Mouse (Mus musculus) adrenal gland, adult 8-10 months (tissue): Measurements from ENCODE around the gene Pla2g1b. TPM values are rescaled to one million over a fixed set of nuclear protein-coding genes. Genes with fewer than 3 reads are reported as not detected.

Experiments
- DNase-seq: peaks from one replicate; pipeline ENCODE4 v3.0.0; 2022
- total RNA-seq, 4 experiments: library from RNA; stranded (reverse); gene quantifications; 2 replicates each; pipeline ENCODE4 v1.2.4; 2022

The Pla2g1b gene
- total RNA-seq, 4 experiments from 2014 or later = 0.93 TPM; not detected in 3

DNA sequence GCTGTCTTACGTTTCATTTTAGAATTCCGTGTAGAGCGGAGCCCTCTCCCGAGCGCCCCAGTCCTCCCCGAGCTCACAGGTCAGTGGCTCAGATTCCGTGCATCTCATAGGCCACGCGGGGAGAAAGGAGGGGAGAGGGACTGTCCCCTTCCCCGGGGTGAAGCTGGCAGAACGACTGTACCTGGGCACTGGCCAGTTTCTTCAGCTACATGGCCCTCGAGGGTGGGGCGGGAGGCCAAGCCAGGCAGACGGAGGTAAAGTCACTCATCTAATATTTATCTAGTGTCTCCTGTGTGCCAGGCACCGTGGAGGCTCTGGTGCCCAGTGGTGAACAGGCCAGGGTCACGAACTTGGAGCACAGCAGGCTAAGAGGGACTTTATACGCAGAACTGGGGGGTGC, 19.0 kb upstream of the Pla2g1b start:
- no peak for DNase-seq

DNA sequence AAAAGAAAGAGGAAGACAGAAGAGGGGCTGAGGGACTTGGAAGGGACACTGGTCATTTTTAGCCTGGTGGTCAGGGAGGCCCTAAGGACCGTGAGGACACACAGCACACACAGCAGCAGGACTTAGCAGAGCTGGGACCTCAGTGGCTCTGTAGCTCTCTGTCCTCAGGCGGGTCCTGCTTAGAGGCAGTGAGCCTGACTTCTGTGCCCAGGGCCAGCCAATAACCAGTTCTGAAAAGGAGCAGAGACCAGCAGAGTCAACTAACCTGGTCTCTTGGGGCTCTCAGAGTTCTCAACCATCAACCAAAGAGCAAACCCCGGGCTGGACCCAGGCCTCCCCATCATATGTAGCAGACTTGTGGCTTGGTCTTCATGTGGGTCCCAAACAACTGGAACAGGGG, 16.8 kb upstream of the Pla2g1b start:
- DNase-seq = no peak

DNA sequence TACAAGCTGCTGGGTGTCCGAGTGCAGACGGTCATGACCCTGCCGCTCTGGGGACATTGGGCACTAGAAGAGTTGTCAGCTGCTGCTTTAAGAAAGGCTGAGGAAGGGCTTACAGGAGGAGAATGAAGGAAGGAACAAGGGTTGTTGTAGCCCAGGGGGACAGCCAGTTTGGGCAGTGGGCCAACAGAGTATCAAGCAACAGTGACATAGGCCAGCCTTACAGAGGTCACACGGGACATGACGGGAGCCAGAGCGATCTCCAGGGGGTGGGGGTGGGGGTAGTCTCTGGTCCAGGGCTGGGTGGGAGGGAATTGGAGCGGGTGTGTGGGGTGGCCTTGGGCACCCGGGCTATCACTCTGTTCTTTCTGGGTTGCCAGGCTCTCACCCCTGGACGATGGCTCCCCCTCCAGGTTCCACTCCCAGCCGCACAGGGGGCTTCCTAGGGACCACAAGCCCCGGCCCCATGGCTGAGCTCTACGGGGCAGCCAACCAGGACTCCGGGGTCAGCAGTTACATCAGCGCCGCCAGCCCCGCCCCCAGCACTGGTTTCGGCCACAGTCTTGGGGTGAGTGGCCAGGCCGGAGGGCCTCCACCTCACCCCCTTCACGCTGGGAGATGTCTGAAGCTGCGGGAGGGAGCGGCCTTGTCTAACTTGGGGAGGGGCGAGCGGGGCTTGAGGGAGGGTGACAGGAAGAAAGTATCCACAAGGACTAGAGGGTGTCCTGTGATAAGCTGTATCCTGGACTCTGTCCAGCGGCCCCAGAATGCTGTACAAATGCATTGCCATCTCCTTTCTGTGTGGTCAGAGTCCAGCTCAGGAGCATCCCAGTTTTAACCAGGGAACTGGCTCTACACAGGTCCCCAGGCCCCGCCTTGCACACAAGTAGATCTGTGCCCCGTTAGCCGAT, 15.4 kb upstream of the Pla2g1b start:
- no peak for DNase-seq

DNA sequence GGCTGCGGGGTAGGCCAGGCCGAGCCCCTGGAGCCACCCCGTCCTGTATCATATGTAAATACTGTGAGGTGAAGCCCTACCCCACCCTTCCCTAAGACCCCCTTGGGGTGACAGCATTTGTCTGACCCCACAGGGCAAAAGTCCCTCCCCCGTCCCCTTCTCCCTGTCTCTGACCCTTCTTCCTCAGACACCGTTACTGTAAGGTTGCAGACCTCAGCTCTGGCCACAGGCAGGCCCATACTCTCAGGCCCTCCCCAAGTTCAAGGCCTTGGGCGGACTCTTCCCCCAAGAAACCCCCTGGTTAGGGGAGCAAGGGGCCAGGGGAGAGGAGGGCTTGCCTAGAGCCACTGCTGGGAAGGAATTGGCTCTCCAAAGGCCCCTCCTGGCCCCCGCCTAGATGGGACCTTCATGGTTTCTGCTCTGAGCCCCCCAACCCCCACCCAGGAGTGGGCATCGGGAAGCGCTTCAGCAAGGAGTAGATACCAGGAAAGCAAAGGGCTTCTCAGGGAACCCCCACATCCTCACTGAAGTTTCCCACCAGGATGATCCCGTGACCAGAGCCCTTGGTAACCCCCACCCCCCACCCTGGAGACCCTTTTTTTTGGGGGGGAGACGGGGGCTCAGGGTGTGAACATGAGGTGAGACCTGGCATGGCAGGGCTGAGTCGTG, 11.5 kb upstream of the Pla2g1b start:
- DNase-seq = no peak

DNA sequence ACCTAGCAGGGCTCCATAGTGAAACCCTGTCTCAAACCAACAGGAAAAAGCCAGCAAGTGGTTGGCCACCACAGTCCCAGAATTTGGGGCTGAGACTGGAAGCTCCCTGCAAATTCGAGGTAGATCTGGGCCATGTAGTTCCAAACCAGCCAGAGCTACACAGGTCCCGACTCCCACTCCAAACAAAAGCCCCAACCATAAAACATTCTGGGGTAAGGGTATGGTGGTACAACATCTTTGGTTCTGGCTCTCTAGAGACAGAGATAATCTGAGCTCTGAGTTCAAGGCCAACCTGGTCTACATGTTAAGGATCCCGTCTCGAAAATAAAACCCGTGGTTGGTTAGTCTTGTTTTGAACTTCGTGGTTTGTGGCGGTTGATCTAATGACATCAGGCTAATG, 10.2 kb upstream of the Pla2g1b start:
- DNase-seq = no peak

DNA sequence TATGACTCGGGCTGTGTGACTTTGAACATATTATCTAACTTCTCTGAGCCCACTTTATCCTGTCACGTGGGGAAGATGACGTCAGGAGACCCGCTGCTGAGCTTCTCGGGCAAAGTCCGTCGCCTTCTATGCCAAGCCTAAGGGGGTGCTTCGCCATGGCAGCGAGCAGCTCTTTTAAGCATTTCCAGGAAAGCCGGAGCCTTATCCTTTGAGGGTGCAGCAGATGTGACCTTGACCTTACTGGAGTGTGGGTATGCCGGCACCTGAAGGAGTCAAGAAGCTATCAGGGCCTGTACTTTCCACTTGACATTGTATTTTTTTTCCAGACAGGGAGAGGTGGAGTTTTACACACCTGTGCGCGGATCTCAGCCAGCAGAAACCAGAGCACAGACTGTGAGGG, 7.1 kb upstream of the Pla2g1b start:
- DNase-seq = no peak

DNA sequence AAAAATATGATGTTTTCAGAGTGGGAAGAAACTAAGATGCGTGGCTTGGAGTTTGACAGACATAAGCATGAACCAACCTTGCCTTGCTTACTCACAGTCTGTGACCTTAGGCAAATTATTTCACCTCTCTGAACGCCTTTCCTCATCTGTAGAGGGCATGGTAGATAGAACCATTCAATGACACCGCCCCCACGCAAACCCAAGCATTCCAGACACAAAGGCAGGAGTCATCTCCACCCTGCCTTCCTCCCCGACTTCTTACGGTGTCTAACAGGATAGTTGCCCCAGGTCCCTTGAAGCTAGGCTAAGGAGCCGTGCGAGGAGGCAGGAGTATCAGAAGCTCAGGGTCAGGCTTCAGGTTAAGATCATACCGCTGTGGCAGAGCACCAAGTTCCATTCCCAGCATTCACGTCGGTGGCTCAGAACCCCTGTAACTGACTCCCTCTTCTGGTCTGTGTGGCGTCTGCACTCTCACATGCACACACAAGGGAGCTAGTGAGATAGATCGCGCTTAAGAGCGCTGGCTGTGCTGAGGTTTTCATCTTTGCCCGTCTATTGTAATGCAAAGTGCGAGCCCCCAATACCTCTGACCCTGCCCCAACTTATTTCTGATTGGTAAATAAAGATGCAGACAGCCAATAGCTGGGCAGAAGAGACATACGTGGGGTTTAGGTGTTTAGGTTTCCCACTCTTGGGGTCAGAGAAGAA, 1.5 kb upstream of the Pla2g1b start:
- DNase-seq = no peak

DNA sequence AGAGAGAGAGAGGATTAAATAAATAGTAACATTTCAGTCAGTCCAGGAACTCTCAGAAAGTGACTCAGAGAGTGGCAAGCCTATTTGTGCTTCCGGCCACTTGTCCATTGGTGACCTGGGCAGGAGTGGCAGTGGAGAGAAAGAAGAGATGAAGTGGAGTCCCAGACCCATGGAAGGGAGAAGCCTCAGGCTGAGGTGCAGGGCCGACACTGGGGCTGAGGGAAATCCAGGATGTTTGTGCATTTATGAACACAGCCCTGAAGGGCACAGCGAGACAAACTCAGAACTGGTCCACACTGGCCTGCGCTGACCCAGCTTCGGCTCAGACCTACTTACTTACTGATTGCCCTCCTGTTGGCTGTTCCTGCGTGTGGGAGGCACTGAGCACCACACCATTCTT, 3.7 kb downstream of the Pla2g1b start:
- DNase-seq = no peak

DNA sequence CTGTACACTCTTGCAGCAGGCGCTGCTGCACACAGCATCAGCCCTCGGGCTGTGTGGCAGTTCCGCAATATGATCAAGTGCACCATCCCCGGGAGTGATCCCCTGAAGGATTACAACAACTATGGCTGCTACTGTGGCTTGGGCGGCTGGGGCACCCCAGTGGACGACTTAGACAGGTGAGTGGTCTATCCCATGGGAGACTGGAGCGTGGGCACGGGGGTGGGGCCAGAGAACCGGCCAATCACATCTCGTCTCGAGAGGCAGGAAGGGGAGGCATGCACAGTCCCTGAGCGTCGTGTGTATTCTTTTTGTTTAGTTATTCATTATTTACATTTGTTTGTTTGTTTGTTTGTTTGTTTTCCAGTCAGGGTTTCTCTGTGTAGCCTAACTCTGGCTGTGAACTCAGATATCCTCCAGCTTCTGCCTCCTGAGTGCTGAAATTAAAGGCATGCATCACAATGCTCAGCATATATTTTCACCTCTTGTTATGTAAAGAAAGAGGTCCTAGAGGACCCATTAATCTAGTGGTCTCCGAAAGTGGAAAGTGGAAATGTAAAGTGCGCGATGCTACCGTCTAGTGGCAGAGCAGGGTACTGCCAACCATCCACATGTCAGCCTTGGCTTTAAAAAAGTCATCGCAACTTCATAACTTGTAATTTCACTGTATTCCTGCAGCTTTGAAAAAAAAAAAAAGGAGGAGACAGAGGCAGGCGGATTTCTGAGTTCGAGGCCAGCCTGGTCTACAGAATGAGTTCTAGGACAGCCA, 4.9 kb downstream of the Pla2g1b start:
- DNase-seq = no peak

DNA sequence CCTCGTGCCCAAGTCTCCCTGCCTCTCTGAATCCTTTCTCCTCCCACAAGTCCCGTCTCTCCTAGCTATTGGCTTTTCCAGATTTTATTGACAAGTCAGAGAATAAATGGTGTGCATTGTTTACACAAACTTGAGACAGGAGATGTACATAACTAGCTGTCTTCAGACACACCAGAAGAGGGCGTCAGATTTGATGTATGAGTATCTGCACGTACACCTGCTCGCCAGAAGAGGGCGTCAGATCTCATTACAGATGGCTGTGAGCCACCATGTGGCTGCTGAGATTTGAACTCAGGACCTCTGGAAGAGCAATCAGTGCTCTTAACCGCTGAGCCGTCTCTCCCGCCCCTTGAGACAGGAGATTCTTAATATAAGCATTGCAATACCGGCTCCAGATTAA, 7.1 kb downstream of the Pla2g1b start:
- DNase-seq = no peak

DNA sequence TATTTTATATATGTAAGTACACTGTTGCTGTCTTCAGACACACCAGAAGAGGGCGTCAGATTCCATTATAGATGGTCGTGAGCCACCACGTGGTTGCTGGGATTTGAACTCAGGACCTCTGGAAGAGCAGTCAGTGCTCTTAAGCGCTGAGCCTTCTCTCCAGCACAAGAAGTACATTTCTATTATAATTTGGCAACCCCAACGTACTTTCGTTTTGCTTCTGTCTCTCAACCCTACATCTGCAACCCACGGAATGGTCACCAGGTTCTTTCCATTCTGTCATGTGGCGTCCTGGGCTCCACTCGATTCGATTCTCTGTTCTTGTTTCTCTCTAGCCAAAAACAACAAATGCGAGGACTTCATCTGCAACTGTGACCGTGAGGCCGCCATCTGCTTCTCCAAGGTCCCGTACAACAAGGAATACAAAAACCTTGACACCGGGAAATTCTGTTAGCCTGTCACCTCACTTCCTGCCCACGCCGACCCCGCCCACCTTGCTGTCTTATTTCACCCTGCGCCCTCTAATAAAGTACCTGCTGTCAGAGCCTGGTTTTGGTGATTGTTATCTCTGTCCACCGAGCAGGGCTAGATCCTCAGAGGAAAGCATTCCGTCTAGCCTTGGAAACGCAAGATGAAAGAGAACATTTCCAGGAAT, 8.2 kb downstream of the Pla2g1b start:
- DNase-seq = peak; percentile 66

DNA sequence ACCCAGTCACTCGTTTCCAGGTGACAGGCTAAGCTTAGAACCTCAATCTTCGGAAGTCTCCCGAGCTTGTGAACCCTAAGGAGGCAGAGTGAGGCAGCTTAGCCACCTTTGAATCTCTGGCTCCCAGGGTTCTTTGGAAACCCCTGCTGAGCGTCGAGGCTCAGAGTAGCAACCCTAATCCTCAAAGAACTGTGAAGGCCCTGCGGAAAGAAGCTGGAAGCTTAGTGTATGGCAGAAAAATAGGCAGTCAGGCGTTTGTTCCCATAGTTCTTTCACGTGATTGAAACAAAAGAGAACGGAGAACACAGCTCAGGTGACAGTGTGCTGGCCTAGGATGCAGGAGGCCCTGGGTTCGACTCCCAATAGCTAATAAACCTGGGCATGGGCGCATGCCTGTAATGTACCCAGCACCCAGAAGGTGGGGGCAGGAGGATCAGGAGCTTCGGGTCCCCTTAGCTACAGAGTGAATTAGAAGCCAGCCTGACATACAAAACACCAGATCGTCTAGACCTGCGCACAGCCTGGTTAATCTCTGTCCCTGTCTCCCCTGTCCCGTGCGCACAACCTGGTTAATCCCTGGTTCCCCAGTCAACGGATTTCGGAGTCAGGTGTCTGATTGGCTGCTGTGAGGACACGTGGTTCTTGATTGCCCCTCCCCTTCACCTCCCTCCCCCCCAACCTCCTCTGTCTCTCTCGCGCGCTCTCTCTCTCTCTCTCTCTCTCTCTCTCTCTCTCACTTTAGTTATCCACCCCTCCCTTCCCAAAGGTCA, 9.5 kb downstream of the Pla2g1b start:
- DNase-seq = no peak

DNA sequence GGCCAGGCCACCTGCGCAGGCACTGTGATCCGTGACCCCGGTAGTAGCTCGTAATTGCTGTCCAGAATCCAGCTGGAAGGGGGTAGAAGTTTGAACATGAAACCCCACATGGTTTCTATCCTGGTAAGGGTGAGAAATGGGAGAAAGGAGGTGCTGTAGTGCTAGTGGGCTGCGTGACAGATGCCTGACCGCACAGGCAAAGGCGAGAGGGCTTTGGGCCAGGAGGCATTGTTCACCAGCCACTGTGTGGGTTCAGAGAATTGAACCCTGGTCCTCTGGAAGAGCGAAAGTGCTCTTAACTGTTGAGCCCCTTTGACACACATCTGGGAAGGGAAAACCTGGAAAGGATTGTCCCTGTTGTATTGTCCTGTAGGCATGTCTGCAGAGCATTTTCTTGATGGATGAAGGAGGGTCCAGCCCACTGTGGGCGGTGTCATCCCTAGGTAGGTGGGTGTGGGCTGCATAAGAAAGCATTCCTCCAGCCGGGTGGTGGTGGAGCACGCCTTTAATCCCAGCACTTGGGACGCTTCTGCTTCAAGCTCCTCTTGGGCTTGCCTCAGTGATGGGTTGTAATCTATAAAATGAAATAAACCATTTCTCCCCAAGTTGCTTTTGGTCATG, 10.2 kb downstream of the Pla2g1b start:
- DNase-seq = no peak

DNA sequence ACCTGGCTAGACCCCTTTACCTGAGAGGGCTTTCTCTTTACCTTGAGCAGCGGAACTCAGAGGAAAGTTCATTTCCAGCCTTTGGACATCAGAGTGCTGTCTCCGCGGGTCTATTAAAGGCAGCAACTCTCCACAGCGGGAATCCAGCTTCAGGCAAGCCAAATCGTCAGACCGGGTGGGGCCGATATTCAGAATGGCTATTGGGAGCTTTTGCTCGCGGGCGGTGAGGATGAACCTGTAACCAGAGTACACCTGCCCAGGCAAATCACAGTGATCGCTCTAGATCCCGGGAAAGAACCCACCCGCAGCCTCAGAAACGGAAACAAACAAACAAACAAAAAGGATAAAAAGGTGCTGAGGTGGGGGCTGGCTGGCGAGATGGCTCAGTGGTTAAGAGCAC, 13.5 kb downstream of the Pla2g1b start:
- DNase-seq = no peak

DNA sequence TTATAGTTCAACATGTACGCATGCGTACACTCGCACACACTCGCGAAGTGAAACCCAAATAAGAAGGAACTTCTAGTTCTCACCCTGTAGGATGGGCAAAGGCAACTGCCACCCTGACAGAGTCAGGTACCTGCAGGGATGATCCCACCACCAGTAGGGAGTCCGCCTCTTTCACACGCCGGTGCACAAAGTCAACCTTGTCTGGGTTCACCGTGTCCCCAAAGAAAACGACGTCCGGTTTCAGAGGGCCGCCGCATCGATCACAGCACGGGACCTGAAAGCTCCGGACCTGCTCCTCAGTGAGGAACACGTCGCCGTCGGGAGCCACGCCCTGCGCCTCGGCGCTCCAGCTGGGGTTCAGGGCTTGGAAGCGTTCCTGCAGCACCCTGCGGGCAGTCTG, 14.0 kb downstream of the Pla2g1b start:
- DNase-seq = no peak

DNA sequence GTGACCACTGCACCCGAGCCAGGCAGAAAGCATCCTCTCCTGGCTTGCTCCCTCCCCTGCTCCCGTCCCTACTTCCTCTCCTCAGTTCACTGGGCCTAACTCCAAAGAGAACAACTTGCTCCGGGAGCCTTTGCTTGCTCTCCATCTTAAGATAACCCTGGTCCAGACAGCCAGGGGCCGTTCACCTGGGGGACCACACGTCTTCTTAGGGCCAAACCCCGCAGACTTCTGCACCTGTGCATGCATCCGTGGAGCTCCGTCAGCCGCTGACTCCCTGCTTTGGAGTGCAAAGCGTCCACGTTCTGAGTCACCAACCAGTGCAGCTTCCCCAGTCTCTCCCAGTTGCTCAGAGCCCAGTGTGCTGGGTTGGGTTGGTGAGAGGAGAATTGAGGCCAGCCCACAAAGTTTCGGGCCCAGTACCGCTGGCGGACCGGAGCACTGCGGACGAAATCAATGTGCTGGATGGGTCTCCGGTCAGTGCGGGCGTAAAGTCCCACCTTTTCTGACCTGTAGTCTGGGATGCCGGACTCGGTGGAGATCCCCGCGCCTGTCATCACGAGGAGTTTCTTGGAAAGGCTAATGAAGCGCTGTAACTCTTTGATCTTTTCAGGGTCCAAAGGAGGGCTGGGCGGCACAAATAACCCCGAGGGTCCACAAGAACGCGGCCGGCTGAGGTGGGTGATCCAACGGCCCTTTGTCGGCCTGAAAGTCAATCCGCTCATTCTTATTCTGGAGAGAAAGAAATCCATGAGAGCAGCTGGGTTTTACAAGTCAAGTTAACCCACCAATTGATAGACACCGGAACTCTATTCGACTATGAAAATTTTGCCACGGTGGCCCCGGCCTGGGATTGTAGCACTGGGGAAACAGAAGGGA, 16.6 kb downstream of the Pla2g1b start:
- DNase-seq = no peak

DNA sequence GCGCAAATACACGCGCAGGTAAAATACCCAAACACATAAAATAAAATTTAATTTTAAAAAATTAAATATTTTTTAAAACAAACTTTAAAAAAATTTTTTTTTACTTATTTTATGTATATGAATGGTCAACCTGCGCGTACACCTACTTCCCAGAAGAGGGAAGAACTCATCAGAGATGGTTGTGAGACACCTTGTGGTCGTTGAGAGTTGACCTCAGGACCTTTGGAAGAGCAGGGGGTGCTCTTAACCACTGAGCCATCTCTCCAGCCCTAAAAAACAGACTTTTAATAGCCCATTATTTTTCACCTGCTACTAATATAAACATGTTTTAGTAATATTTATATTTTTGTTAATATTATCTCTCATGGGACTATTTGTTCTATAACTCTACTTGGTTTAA, 17.3 kb downstream of the Pla2g1b start:
- DNase-seq = no peak

DNA sequence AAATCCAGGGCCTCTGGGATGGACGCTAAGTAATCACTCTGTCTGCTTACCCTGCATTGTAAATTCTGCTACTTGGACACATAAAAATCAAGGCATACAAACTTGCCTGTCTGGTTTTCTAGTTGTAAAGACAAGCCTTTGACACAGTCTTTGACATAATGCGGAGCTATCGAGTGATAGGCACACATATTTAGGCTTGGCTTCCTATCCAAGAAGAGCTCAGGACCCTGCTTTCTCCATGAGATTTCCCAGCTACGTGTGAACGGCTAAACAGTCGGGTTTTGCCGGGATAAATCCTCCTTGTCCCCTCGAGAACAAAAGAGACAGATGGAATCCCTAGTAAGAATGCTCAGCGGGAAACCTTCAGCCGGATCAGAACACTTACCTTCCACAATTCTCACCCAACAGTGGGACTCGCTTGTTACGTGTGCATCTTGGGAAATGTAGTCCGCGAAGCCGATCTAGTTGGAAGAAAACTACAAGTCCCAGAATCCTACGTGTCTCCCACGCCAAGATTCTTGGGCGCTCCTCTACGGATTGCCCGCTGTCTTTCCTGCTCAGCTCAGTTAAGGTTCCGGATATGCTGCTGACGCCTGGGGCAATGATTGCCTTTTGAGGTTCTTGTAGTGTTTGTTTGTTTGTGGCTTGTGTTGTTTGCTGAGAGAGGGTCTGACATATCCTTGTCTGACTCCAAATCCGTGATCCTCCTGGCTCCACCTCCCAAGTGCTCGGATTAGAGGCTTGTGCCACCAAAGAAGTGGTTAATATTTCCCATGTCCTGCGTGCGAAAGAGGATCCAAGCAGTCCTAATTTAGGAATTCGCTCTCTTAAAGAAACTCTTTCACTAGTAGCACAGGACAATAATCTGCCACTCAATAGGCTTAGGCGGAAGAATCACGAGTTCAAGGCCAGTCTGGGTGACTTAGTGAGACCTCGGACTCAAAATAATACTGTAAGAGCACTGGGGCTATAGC, 18.2 kb downstream of the Pla2g1b start, which contains the start of gene Sirt4:
Gene Sirt4 (minus strand): TSS at position 779 of the 974 bp plus-strand sequence.
- DNase-seq = peak; percentile 84
